Mouse (Mus musculus): Measurements from ENCODE around the gene Hopx.

Gene Hopx

DNA sequence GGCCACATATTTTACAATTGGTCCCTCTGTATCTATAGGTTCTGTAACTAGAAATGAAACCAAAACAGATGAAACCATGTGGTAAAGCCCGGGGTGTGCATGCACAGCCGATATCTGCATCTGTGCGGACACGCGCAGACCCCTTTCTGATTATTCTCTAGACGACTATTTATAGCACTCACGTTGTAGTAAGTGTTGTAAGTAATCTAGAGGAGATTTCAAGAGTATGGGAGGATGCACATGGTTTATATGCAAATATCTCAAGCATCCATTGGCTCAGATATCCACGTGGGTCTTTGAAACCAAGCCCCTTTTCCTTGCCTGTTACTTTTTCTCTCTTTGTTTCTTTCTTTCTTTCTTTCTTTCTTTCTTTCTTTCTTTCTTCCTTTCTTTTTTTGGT lies 41.1 kb downstream of the Hopx start:
- intact Hi-C loops (cut with DNase I) = no loop called here

DNA sequence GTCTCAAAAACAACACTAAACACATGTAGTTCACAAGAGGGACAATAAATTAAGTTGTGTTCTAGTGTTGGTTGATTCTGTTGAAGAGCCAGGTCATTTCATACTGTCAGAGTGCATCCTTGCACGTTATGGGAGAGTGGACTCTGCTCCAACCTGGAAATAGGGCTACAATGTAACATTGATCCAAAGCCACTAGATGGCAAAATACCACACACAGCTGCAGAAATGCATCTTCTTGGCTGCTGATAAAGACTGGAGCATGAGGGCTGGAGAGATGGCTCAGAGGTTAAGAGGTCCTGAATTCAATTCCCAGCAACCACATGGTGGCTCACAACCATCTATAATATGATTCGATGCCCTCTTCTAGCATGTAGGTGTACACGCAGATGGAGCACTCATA lies 43.3 kb downstream of the Hopx start:
- intact Hi-C loops (cut with DNase I) = no loop called here

DNA sequence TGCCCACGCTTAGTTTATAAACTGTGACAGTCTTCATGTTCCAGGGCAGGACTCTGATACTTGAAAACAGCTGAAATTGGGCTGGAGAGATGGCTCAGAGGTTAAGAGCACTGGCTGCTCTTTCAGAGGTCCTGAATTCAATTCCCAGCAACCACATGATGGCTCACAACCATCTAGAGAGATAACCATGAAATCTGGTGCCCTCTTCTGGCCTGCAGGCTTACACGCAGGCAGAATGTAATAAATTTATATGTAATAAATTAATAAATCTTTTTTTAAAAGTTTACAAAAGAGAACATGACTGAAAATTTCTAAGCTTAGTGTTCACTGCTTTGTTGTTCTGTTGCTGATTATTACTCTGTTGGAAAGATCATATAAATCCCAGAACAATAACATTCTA lies 43.9 kb downstream of the Hopx start:
- intact Hi-C loops (cut with DNase I) = no loop called here

DNA sequence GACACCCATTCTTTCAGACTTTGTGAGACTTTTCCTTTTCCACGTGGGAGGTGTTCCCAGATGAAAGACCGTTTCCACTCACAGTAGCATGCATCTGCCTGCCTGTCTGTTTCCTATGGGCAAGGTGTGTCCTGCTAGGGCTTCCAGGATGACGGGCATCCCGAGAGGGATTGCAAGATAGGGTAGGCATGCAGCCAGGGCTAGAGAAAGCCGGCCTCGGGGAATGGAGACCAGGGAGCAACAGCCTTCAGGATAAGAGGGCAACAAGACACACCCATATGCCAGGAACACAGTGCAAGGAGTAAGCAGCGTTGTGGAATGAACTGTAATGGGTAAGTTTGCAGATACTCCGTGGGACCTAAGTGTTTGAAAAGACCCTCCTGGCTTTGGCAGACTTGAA lies 47.6 kb downstream of the Hopx start:
- intact Hi-C loops (cut with DNase I) = no loop called here

DNA sequence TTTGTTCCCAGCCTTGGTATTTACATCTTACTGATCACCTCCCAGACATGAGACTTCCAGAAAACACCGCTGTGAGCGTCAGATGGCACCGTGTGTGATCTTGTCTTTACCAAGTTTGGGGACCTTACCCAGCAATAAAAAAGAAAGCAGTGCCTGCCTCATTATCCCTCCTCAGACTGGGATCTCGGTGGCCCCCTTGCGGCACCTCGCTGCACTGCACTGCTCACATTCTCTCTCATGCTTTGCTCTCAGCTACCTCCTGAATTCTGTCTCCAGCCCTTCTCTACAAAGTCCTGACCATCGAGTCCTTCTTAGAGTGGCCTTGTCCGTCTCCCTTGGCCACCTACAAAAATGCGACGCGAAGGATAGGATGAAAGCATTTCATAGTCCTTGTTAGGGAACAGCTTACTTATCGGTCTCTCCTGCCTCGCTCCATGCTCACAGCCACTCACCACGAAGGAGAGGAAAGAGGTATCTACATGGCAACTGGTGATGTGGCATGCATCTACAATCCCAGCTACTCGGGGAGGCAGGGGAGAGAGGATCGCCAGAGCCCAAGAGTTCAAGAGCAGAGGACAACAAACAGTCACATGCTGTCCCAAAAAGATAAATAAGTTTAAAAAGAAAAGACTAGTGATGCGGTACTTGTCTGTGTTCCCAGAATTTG lies 53.4 kb downstream of the Hopx start:
- intact Hi-C loops (cut with DNase I) = no loop called here

DNA sequence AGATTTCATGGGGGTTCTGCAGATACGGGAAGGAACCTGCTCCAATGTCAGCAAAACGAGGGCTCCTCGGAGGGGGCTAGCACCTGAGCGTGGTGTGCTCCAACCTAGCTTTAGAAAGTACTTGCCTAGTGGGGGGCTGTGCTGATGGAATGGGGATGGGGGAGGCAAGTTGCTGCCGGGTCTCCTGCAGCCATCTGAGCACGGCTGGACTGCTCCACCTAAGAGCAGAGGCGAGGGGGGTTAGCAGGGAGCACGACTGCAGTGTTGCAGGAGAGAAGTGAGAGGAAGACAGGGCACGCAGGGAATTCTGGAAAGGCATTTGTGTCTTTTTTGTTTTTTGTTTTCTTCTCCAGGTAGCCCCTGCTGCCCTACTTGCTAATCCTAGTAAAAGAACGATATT lies 54.6 kb downstream of the Hopx start:
- intact Hi-C loops (cut with DNase I) = no loop called here

DNA sequence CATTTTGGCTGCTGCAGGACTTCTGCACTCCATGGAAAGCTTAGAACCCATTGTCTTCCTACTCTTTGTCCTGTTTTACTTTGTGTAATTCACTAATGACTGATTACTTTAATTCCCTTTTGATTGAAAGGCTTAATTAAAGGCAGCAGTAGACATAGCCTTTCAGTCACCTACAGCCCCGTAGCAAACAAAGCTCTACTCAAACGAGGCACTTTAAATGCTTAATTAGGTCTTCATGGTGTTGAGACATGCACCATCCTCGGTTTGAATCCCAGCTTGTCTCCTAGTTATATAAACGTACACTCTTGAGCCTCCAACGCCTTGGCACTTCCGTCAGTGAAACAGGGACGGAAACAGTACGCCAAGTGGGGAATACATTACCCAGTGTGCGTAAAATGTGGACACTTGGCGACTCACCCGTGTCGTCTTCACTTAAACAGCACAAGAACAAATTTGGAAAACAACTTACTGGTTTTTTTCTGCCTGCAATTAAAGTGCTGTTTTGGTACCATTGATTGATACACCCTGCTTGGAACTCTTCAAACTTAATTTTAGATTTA lies 58.0 kb downstream of the Hopx start:
- intact Hi-C loops (cut with DNase I) = no loop called here

DNA sequence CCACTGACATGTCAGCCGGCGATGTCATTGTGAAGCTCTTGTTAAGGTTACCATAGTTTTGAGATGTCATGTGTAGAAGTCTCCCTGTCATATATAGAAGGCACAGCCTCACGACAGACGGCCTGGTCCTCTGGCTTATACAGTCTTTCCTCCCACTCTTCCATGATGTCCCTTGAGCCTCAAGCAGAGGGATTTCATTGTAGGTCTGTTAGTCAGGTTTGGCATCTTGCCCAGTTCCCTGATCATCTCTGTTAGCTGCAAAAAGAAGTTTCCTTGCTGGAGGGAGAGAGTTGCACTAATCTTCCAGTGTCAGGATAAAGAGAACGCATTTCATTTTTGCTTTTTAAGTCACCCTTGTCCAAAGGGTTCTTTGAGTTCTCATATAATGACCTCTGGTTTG lies 62.3 kb downstream of the Hopx start:
- intact Hi-C loops (cut with DNase I) = no loop called here

DNA sequence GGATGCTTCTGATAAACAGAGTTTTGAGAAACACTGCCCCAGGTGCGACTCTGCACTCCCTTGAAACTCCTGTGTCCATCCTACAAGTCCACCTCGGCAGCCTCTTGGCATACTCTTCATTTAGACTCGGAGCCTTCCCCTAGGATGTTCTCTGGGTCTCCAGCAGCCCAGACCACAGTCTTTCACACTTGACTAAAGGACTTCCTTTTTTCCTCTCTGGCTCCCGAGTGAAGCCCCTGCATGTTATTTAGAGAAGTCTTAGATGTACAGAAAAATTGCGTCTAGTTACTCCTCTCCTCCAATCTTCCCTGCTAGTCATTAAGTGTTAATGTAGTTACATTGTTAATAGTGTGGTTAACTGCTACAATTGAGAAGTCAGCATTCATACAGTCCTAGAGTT lies 70.6 kb downstream of the Hopx start:
- intact Hi-C loops (cut with DNase I) = no loop called here

DNA sequence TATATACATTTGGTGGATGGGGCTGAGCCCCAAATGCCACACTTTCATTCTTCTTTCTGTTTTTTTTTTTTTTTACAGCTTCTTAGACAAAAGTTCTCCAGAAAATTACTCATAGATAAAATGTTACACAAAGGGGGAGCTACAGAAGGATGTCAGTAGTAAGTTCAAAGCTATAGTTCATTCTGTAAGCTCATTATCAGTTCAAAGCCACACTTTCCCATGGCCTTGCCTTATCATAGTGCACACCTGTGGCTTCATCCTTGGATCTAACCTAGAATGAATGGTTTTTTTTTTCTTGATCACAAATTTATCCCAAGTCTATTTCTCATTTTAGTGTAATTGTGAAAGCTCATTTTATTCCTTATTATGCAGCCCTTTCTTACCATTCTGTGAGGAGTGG lies 75.5 kb downstream of the Hopx start:
- intact Hi-C loops (cut with DNase I) = no loop called here

DNA sequence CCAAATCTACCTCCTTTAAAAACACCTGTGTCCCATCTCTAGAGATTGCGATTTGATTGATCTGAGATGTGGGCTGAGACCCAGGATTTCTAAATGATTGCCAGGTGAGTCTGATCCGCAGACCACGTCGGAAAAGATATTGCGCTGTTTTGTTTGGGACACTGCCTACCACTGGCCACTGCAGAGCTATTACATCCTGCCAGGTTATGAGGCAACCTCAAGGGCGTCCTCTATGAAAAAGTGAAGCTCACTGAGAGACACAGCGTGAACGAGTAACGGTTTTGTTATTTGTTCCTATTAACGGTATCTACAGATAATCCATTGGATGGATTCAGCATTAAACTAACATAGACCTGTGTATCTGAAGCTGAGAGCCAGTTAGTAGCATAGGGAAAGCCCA lies 76.5 kb downstream of the Hopx start:
- intact Hi-C loops (cut with DNase I) = no loop called here

Measured in adrenal gland (tissue).